Mouse (Mus musculus) forebrain, embryonic 14.5 days (tissue): ENCODE results near the gene Inafm1. TPM values are rescaled to one million over a fixed set of nuclear protein-coding genes. Genes with fewer than 3 reads are reported as not detected.

ENCODE experiments used
- ATAC-seq: fragments of 200-750 bp; cut with Nextera tagmentation; 2 replicates; pipeline ENCODE4 v1.8.0; 2017; ENCODE audit warnings: mild to moderate bottlenecking, moderate library complexity
- DNase-seq: peaks from one replicate; pipeline ENCODE4 v3.0.0-alpha.2; 2015; ENCODE audit warnings: low spot score
- H3K27ac ChIP-seq: fragments of 300-500 bp; sonication (generic); 2 replicates; pipeline ENCODE4 v1.5.1; 2014; ENCODE audit warnings: low read depth, mild to moderate bottlenecking, control low read depth, low read length, moderate library complexity
- H3K27me3 ChIP-seq: fragments of 300-500 bp; sonication (generic); replicated peaks from 2 replicates; pipeline ENCODE4 v1.6.1; 2014; ENCODE audit warnings: low read length, control low read depth, mixed read lengths; ENCODE audit not compliant: control insufficient read depth, insufficient read depth
- H3K36me3 ChIP-seq: fragments of 300-500 bp; sonication (generic); 2 replicates; pipeline ENCODE4 v1.6.1; 2014; ENCODE audit warnings: low read length, control low read depth; ENCODE audit not compliant: control insufficient read depth, insufficient read depth
- H3K4me1 ChIP-seq: fragments of 300-500 bp; sonication (generic); 2 replicates; pipeline ENCODE4 v1.6.1; 2014; ENCODE audit warnings: antibody characterized with exemption, low read length, control low read depth; ENCODE audit not compliant: control insufficient read depth, insufficient read depth
- H3K4me2 ChIP-seq: fragments of 300-500 bp; sonication (generic); 2 replicates; pipeline ENCODE4 v1.6.1; 2014; ENCODE audit warnings: mild to moderate bottlenecking, control low read depth, low read length
- H3K4me3 ChIP-seq: fragments of 300-500 bp; sonication (generic); 2 replicates; pipeline ENCODE4 v1.5.1; 2014; ENCODE audit warnings: low read depth, low read length, control low read depth
- H3K9ac ChIP-seq: fragments of 300-500 bp; sonication (generic); 2 replicates; pipeline ENCODE4 v1.6.1; 2014; ENCODE audit warnings: mild to moderate bottlenecking, low read length, control low read depth, moderate library complexity
- H3K9me3 ChIP-seq: fragments of 300-500 bp; sonication (generic); replicated peaks from 2 replicates; pipeline ENCODE4 v1.6.1; 2016; ENCODE audit warnings: low read length, control low read depth, mixed read lengths; ENCODE audit not compliant: control insufficient read depth
- WGBS: fragments of 180-500 bp; shearing (Covaris S2); extraction: QIAGEN DNeasy Blood & Tissue Kit; methylation state at CpG from one replicate; pipeline ENCODE4 v1.1.7; 2014; 5-methylcytosine and 5-hydroxymethylcytosine counted together
- polyA plus RNA-seq: library from polyadenylated mRNA; unstranded; fragments of >200 nt; fragmentation: Nextera tagmentation; extraction: Ambion mirVana; gene quantifications from 2 replicates; pipeline ENCODE4 v1.2.1, GENCODE M21; 2014

Inafm1 gene
- polyA plus RNA-seq, 1 experiment from 2014 or later = 20.4 TPM

GRCm38 (mm10) chr7:16242198-16242597 is 31.2 kb downstream of the Inafm1 start:
- DNase-seq = no peak
- Histone ChIP-seq H3K4me2 (no peak overlapping the region), H3K9ac (no peak overlapping the region), H3K4me1 (no peaks in the 10 kb centered on the region), H3K36me3 (no peaks in the 10 kb centered on the region), H3K27ac (no peak overlapping the region), H3K4me3 (no peak overlapping the region), H3K27me3 (no peaks in the 10 kb centered on the region), H3K9me3 (no peaks in the 10 kb centered on the region)
- WGBS = 86% methylated on average over 6 of the region's 6 CpGs
- no peak for ATAC-seq

DNA sequence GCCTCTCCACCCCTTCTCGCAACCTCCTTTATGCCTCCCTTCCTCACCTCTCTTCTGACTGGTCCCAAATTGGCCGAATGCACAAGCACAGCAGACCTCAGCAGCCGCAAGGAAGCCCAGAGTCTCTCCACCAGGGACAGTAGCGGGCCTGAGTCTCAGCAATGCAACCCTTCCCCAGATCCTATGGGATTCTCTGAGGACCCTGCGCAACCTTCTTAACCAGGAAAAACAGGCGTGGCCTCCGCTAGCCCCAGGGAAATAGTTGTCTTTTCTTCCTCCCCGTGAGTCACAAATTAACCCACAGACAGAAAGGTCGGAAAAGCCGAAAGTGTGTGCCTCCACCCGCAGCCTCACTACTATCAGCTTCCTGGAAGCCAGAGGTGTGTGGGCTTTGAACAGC is 31.6 kb downstream of the Inafm1 start:
- ATAC-seq = no peak

GRCm38 (mm10) chr7:16240978-16241303 is 32.5 kb downstream of the Inafm1 start:
- no peaks in the 10 kb centered on the region for H3K36me3 ChIP-seq
- no peak for ATAC-seq
- no peaks in the 10 kb centered on the region for H3K27me3 ChIP-seq
- no peaks in the 10 kb centered on the region for H3K4me1 ChIP-seq
- no peak overlapping the region for H3K9ac ChIP-seq
- WGBS = 90% methylated on average over 1 of the region's 1 CpGs
- no peak overlapping the region for H3K4me2 ChIP-seq
- no peaks in the 10 kb centered on the region for H3K9me3 ChIP-seq
- no peak overlapping the region for H3K27ac ChIP-seq
- no peak overlapping the region for H3K4me3 ChIP-seq
- no peak for DNase-seq

More for the DNA sequence above, 31.6 kb downstream of the Inafm1 start:
- Histone ChIP-seq H3K36me3 (no peaks in the 10 kb centered on the region), H3K27ac (no peak overlapping the region), H3K4me1 (no peaks in the 10 kb centered on the region), H3K9ac (no peak overlapping the region), H3K9me3 (no peaks in the 10 kb centered on the region), H3K4me3 (no peak overlapping the region), H3K27me3 (no peaks in the 10 kb centered on the region), H3K4me2 (no peak overlapping the region)
- 60% methylated on average over 11 of the region's 11 CpGs for WGBS
- no peak for DNase-seq

DNA sequence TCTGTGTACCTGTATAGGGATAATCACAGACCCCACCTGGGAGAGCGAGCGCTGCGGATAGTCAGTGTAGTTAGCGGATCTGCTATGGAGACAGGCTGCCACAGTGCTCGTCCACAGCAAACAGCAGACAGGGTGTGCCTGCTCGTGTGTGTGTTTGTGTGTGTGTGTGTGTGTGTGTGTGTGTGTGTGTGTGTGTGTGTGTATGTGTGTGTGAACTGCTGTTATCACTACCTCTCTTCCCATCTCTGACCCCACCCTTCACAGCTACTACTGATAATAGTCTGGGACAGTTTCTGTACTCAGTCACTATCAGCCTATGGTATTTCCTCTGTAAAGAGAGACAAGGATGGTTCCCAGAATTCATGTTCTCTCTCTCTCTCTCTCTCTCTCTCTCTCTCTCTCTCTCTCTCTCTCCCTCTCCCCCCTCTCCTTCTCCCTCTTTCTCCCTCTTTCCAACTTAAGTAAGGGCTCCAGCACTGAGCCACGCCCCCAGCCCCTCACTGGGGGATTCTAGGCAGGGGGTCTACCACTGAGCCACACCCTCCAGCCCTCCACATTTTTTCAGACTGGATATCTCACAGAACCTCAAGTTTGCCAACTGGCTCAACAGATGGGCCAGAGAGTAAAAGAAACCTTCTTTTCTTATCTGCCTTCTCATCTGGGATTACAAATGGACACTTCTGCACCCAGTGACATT is 33.0 kb downstream of the Inafm1 start:
- no peak for ATAC-seq

GRCm38 (mm10) chr7:16239554-16239997 is 33.8 kb downstream of the Inafm1 start:
- H3K9ac ChIP-seq = no peak overlapping the region
- H3K36me3 ChIP-seq = no peaks in the 10 kb centered on the region
- H3K27ac ChIP-seq = no peak overlapping the region
- ATAC-seq = no peak
- no peak for DNase-seq
- H3K4me1 ChIP-seq = no peaks in the 10 kb centered on the region
- no peak overlapping the region for H3K4me2 ChIP-seq
- WGBS = 77% methylated on average over 9 of the region's 9 CpGs
- H3K4me3 ChIP-seq = no peak overlapping the region
- H3K27me3 ChIP-seq = no peaks in the 10 kb centered on the region
- H3K9me3 ChIP-seq = no peaks in the 10 kb centered on the region

More for the DNA sequence above, 33.0 kb downstream of the Inafm1 start:
- H3K27me3 ChIP-seq = no peaks in the 10 kb centered on the region
- no peaks in the 10 kb centered on the region for H3K4me1 ChIP-seq
- H3K9ac ChIP-seq = no peak overlapping the region
- WGBS = 78% methylated on average over 7 of the region's 7 CpGs
- no peak overlapping the region for H3K27ac ChIP-seq
- no peak overlapping the region for H3K4me3 ChIP-seq
- no peak overlapping the region for H3K4me2 ChIP-seq
- no peak for DNase-seq
- no peaks in the 10 kb centered on the region for H3K9me3 ChIP-seq
- no peaks in the 10 kb centered on the region for H3K36me3 ChIP-seq

DNA sequence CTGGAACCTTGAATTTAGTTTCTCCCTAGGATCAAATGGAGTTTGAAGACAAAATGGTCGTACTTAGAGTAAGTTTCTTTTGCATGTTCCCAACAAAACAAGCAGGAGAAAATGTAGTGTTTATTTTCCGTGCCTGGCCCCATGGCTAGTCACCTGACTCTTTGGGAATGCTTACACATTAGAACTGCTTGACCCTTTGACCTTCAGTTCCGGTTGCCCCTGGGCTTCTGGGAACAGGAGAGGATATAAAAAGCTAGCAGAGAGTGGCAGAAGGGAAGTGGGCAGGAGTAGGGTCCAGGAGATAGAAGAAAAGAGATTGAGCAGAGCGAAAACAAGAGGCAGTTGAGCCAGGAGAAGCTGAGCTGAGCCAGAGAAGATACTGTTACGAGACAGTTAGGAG is 43.5 kb downstream of the Inafm1 start:
- WGBS = 62% methylated on average over 5 of the region's 5 CpGs
- DNase-seq (no peak), ATAC-seq (no peak)

More for the DNA sequence above, 43.5 kb downstream of the Inafm1 start:
- H3K9me3 ChIP-seq = no peaks in the 10 kb centered on the region
- no peaks in the 10 kb centered on the region for H3K36me3 ChIP-seq
- H3K4me3 ChIP-seq = no peak overlapping the region
- no peak overlapping the region for H3K4me2 ChIP-seq
- no peak overlapping the region for H3K9ac ChIP-seq
- no peak overlapping the region for H3K27ac ChIP-seq
- H3K4me1 ChIP-seq = no peaks in the 10 kb centered on the region
- H3K27me3 ChIP-seq = no peaks in the 10 kb centered on the region

Other genes with a start within 250 kb of the Inafm1 start
- gene Bicra, start 225.7 kb downstream of the Inafm1 start, polyA plus RNA-seq = 4.3 and 6.0 TPM in 2 replicates
- gene Zfp541, start 211.8 kb downstream of the Inafm1 start, polyA plus RNA-seq = 0.16 TPM in 1 of 2 replicates, not detected in the other
- gene Napa, start 175.2 kb downstream of the Inafm1 start, polyA plus RNA-seq = 156 and 164 TPM in 2 replicates
- gene Kptn, start 153.7 kb downstream of the Inafm1 start, polyA plus RNA-seq = 34.5 and 37.0 TPM in 2 replicates
- gene Slc8a2, start 143.8 kb downstream of the Inafm1 start, polyA plus RNA-seq = 0.85 and 0.94 TPM in 2 replicates
- 88.8 and 97.6 TPM in 2 replicates for gene Meis3, start 98.5 kb downstream of the Inafm1 start, polyA plus RNA-seq
- gene Dhx34, start 51.6 kb downstream of the Inafm1 start, polyA plus RNA-seq = 9.4 and 10.8 TPM in 2 replicates
- not detected in 2 replicates for gene C5ar2, start 29.5 kb downstream of the Inafm1 start, polyA plus RNA-seq
- 0.89 and 1.3 TPM in 2 replicates for gene C5ar1, start 14.1 kb downstream of the Inafm1 start, polyA plus RNA-seq
- 12.6 and 15.2 TPM in 2 replicates for gene Ccdc9, start 13.2 kb upstream of the Inafm1 start, polyA plus RNA-seq
- gene Bbc3, start 34.8 kb upstream of the Inafm1 start, polyA plus RNA-seq = 10.6 and 11.0 TPM in 2 replicates
- gene Sae1, start 114.2 kb upstream of the Inafm1 start, polyA plus RNA-seq = 253 and 259 TPM in 2 replicates
- gene Zc3h4, start 127.3 kb upstream of the Inafm1 start, polyA plus RNA-seq = 14.3 and 15.5 TPM in 2 replicates
- 67.2 and 75.4 TPM in 2 replicates for gene Tmem160, start 179.2 kb upstream of the Inafm1 start, polyA plus RNA-seq
- 2.4 and 3.4 TPM in 2 replicates for gene Npas1, start 204.1 kb upstream of the Inafm1 start, polyA plus RNA-seq